Mouse (Mus musculus) forebrain, embryonic 14.5 days (tissue): ENCODE results near the gene Nol12. TPM values are rescaled to one million over a fixed set of nuclear protein-coding genes. Genes with fewer than 3 reads are reported as not detected.

ENCODE experiments used
- ATAC-seq: fragments of 200-750 bp; cut with Nextera tagmentation; 2 replicates; pipeline ENCODE4 v1.8.0; 2017; ENCODE audit warnings: mild to moderate bottlenecking, moderate library complexity
- DNase-seq: peaks from one replicate; pipeline ENCODE4 v3.0.0-alpha.2; 2015; ENCODE audit warnings: low spot score
- H3K27ac ChIP-seq: fragments of 300-500 bp; sonication (generic); 2 replicates; pipeline ENCODE4 v1.5.1; 2014; ENCODE audit warnings: low read depth, mild to moderate bottlenecking, control low read depth, low read length, moderate library complexity
- H3K27me3 ChIP-seq: fragments of 300-500 bp; sonication (generic); replicated peaks from 2 replicates; pipeline ENCODE4 v1.6.1; 2014; ENCODE audit warnings: low read length, control low read depth, mixed read lengths; ENCODE audit not compliant: control insufficient read depth, insufficient read depth
- H3K36me3 ChIP-seq: fragments of 300-500 bp; sonication (generic); 2 replicates; pipeline ENCODE4 v1.6.1; 2014; ENCODE audit warnings: low read length, control low read depth; ENCODE audit not compliant: control insufficient read depth, insufficient read depth
- H3K4me1 ChIP-seq: fragments of 300-500 bp; sonication (generic); 2 replicates; pipeline ENCODE4 v1.6.1; 2014; ENCODE audit warnings: antibody characterized with exemption, low read length, control low read depth; ENCODE audit not compliant: control insufficient read depth, insufficient read depth
- H3K4me2 ChIP-seq: fragments of 300-500 bp; sonication (generic); 2 replicates; pipeline ENCODE4 v1.6.1; 2014; ENCODE audit warnings: mild to moderate bottlenecking, control low read depth, low read length
- H3K4me3 ChIP-seq: fragments of 300-500 bp; sonication (generic); 2 replicates; pipeline ENCODE4 v1.5.1; 2014; ENCODE audit warnings: low read depth, low read length, control low read depth
- H3K9ac ChIP-seq: fragments of 300-500 bp; sonication (generic); 2 replicates; pipeline ENCODE4 v1.6.1; 2014; ENCODE audit warnings: mild to moderate bottlenecking, low read length, control low read depth, moderate library complexity
- H3K9me3 ChIP-seq: fragments of 300-500 bp; sonication (generic); replicated peaks from 2 replicates; pipeline ENCODE4 v1.6.1; 2016; ENCODE audit warnings: low read length, control low read depth, mixed read lengths; ENCODE audit not compliant: control insufficient read depth
- WGBS: fragments of 180-500 bp; shearing (Covaris S2); extraction: QIAGEN DNeasy Blood & Tissue Kit; methylation state at CpG from one replicate; pipeline ENCODE4 v1.1.7; 2014; 5-methylcytosine and 5-hydroxymethylcytosine counted together
- polyA plus RNA-seq: library from polyadenylated mRNA; unstranded; fragments of >200 nt; fragmentation: Nextera tagmentation; extraction: Ambion mirVana; gene quantifications from 2 replicates; pipeline ENCODE4 v1.2.1, GENCODE M21; 2014

The Nol12 gene
- polyA plus RNA-seq, 1 experiment from 2014 or later: 63.4 TPM

DNA sequence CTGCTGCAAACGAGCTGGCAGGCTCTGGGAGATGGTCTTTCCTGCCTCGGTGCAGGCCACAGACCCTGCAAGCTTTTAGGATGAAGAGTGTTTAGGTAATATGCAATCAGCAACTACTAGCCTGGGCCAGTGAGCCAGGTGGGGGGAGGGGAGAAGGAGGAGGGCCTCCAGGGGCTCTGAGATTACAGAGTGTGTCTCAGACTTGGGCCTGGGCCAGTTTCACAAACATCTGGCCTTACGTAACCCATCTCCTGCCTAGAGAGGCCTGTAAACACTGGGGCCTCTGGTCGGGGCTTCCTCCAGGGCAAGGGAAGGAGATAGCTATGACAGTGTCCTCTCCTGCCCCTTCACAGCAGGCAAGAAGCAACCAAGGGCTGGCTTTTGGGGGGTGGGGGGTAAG is 44.1 kb downstream of the Nol12 start:
- Histone ChIP-seq H3K36me3 (peaks cover 24% of the 10 kb centered on the region), H3K4me3 (no peak overlapping the region), H3K4me1 (peaks cover 12% of the 10 kb centered on the region), H3K27ac (no peak overlapping the region), H3K4me2 (no peak overlapping the region), H3K9me3 (no peaks in the 10 kb centered on the region), H3K9ac (no peak overlapping the region), H3K27me3 (no peaks in the 10 kb centered on the region)
- ATAC-seq (no peak), DNase-seq (peak; percentile 20)
- WGBS: 25% methylated on average over 4 of the region's 4 CpGs

DNA sequence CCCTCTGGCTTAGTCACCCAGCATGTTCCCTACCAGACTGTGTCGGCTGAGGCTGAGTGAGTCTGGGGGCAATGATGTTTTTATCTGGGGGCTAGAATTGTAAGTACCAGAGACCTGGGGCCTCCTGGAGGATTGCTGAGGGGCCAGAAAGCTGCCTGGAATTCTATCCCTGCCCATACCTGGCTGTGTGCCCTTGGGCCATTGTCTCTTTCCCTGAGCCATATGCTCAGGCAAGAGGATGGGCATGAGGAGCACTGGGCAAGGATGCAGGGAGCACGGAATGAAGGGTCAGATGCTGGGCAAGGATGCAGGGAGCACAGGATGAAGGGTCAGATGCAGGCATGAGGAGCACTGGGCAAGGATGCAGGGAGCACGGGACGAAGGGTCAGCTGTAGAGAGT is 45.4 kb downstream of the Nol12 start:
- Histone ChIP-seq H3K36me3 (peaks cover 18% of the 10 kb centered on the region; the same call in 1 of the 2 replicates), H3K9ac (no peak overlapping the region), H3K27me3 (no peaks in the 10 kb centered on the region), H3K4me3 (no peak overlapping the region), H3K4me2 (no peak overlapping the region), H3K9me3 (no peaks in the 10 kb centered on the region), H3K4me1 (peaks cover 14% of the 10 kb centered on the region), H3K27ac (no peak overlapping the region)
- no peak for ATAC-seq
- WGBS: 89% methylated on average over 4 of the region's 4 CpGs
- no peak for DNase-seq

DNA sequence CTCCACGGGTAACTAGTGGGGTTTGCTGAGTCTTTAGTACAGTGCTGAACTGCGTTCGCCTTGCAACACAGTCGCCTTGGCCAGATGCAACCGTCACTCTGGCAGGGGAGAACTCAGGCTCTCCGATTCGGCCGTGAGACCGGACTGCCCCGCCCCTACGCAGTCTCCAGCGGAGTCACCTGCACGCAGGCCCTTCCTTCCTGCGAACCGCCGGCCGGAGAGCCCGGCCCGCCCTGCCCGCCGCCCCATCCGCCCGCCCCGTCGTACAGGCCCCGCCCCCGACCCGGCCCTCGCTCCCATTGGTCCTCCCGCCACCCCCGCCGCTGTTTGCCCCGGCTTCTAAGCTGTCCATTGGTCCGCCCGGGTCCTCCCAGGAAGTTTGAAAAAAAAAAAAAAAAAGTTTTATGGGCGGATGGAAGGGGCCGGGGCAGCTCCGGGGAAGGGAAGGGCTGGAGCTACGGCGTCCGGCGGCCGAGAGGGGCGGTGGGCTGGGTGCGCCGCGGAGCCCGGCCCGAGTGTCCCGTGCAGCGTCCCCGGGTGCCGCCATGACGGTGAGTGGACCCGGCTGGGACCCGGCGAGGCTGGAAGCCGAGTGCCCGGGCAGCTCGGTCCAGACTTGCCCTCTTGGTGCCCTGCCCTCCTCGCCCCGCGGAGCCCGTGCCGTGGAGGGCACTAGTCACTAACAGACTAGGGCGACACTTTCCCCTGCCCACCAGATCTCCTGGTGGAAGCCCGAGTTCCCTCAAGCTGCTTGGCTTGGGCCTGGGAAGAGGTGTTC is 48.1 kb downstream of the Nol12 start:
- H3K4me2 ChIP-seq: peak overlapping the region; percentile 77
- peak overlapping the region; percentile 46; the same call in 1 of the 2 replicates for H3K27ac ChIP-seq
- H3K9me3 ChIP-seq: no peaks in the 10 kb centered on the region
- H3K36me3 ChIP-seq: peaks cover 14% of the 10 kb centered on the region; the same call in 1 of the 2 replicates
- ATAC-seq (peak; percentile 88), DNase-seq (peak; percentile 89)
- peak overlapping the region; percentile 58 for H3K4me3 ChIP-seq
- peak overlapping the region; percentile 67 for H3K9ac ChIP-seq
- no peaks in the 10 kb centered on the region for H3K27me3 ChIP-seq
- WGBS: under 1% methylated on average over 49 of the region's 67 CpGs
- peaks cover 14% of the 10 kb centered on the region for H3K4me1 ChIP-seq

DNA sequence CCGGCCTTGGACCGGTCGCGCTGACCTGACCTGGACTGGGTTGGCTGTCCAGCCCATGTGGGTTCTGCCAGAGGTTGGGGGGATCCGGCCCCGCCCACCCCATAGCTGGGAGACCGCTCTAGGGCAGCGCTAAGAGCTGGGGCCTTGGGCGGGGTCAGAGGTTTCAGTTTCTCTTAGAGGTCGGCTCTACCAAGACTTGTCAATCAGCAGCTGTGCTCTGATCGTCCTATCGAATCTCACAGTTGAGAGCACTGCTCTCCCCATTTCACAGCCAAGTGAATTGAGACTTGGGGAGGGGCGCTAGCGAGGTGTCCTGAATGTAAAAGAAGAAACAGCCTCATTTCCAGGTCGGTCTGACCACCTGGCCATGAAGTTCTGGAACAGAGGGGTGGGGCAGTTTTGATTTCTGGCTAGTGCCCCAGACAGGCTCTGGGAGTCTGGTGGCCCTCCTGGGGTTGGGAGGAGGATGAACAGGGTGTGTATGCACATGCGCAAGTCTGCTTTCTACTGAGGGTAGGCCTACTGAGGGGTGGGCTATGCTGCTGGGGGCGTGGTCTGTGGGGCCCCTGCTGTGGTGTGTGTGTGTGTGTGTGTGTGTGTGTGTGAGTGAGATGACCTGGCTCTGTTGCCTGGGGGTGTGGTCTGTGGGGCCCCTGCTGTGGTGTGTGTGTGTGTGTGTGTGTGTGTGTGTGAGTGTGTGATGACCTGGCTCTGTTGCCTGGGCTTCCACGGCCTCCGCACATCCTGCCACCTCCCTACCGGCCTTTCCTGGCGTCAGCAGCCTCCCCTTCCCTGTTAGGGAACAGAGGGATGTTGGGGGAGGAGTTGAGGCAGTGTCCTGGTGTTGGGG is 48.9 kb downstream of the Nol12 start:
- peak overlapping the region; percentile 58 for H3K4me3 ChIP-seq
- peaks cover 12% of the 10 kb centered on the region; the same call in 1 of the 2 replicates for H3K36me3 ChIP-seq
- under 1% methylated on average over 21 of the region's 21 CpGs for WGBS
- peak; percentile 38 for DNase-seq
- peak overlapping the region; percentile 77 for H3K4me2 ChIP-seq
- H3K27me3 ChIP-seq: no peaks in the 10 kb centered on the region
- ATAC-seq: peak; percentile 33
- peaks cover 22% of the 10 kb centered on the region for H3K4me1 ChIP-seq
- no peaks in the 10 kb centered on the region for H3K9me3 ChIP-seq
- peak overlapping the region; percentile 46; the same call in 1 of the 2 replicates for H3K27ac ChIP-seq
- peak overlapping the region; percentile 67 for H3K9ac ChIP-seq

DNA sequence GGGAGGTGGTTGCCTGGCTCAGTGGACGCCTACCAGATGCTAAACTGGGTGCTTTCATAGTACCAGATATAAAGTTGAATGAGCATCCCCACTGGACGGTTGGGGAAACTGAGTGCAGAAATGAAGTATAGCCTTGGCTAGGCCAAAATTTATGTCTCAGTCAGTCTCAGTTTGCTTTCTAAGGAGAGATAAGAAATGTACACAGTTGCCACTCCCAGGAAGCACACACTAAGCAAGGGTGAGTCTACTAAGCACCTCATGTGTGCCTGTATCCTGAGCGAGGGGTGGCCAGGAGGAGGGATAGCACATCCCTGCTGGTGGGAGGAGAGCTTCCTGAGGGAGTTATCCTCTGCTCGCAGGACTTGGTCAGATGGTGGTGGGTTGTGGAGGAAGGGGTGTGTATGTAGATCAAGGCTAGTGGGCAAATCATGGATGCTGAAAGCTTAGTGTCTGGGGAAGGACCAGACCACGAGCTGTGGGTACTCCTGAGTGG is 49.6 kb downstream of the Nol12 start:
- H3K9me3 ChIP-seq: no peaks in the 10 kb centered on the region
- H3K4me2 ChIP-seq: peak overlapping the region; percentile 77
- H3K9ac ChIP-seq: no peak overlapping the region
- WGBS: 41% methylated on average over 5 of the region's 5 CpGs
- no peaks in the 10 kb centered on the region for H3K27me3 ChIP-seq
- H3K27ac ChIP-seq: no peak overlapping the region
- peaks cover 23% of the 10 kb centered on the region for H3K4me1 ChIP-seq
- no peak for ATAC-seq
- H3K4me3 ChIP-seq: peak overlapping the region; percentile 58; the same call in 1 of the 2 replicates
- H3K36me3 ChIP-seq: peaks cover 11% of the 10 kb centered on the region; the same call in 1 of the 2 replicates
- DNase-seq: no peak

DNA sequence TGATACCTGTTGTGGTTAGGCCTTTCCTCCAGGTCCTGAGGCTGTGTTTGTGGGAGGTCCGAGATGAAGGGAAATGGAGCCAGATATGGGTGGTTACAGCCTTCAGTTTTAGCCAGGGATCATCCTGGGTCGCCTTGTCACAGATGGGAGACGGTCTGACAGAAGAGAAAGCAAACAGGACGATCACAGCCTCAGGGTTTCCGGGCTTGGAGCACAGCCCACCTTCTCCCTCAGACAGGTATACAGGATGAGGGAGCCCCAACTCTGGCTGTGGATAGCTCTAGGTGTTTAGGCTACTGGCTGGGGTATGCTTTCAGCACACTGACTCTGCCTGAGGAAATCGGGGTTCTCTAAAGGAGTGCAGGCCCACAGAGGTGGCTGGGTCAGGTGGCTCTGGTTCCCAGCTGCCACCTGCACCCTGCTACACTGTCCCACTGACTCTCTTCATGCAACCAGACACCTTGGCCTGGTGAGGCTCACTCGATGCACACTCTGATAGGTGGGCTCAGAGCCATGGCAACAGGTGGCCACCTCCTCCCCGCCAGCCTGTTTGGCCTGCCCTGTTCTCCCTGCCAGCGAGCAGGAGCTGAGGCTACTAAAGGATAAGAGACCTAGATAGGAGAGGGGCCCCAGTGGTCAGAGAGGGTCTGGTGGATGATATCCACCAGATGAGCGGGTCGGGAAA is 51.9 kb downstream of the Nol12 start:
- H3K4me2 ChIP-seq: no peak overlapping the region
- no peaks in the 10 kb centered on the region for H3K9me3 ChIP-seq
- no peaks in the 10 kb centered on the region for H3K27me3 ChIP-seq
- WGBS: 64% methylated on average over 11 of the region's 11 CpGs
- H3K9ac ChIP-seq: no peak overlapping the region
- ATAC-seq (no peak), DNase-seq (no peak)
- peaks cover 35% of the 10 kb centered on the region for H3K36me3 ChIP-seq
- peaks cover 23% of the 10 kb centered on the region for H3K4me1 ChIP-seq
- H3K27ac ChIP-seq: no peak overlapping the region
- H3K4me3 ChIP-seq: no peak overlapping the region

DNA sequence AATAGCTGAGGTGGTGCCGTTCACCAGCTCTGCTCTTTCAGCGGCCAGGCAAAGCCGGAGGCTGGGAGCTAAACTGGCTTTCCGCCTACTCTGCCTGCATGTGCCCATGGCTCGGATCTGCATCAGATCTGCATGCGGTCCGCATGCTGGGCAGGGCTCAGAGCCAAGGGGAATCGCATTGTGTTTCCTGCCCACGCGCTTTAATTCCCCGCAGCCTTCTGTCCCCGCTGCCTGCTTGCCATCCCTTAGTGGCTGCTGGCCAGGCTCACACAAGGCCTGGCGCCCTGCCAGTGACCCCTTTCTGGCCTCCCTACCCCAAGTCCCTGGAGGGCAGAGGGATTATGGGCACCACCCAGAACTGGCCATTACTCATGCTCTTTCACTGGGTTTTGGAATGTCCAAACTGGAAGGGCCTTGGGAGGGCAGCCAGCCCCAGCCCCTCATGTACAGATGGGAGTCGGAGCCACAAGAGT is 53.8 kb downstream of the Nol12 start:
- Histone ChIP-seq H3K9me3 (no peaks in the 10 kb centered on the region), H3K9ac (peak overlapping the region; percentile 21; the same call in 1 of the 2 replicates), H3K27me3 (no peaks in the 10 kb centered on the region), H3K27ac (peak overlapping the region; percentile 75), H3K36me3 (peaks cover 53% of the 10 kb centered on the region), H3K4me2 (no peak overlapping the region), H3K4me3 (no peak overlapping the region), H3K4me1 (peaks cover 15% of the 10 kb centered on the region)
- ATAC-seq (peak; percentile 72), DNase-seq (peak; percentile 91)
- WGBS: 20% methylated on average over 14 of the region's 14 CpGs
